Mouse (Mus musculus) liver, postnatal 0 days (tissue): ENCODE measurements around the gene Bcl2l1. TPM values are rescaled to one million over a fixed set of nuclear protein-coding genes. Genes with fewer than 3 reads are reported as not detected.

Experiments
- ATAC-seq: fragments of 200-750 bp; cut with Nextera tagmentation; 2 replicates; pipeline ENCODE4 v1.8.0; 2017; ENCODE audit warnings: mild to moderate bottlenecking, moderate library complexity
- DNase-seq: peaks from one replicate; pipeline ENCODE4 v3.0.0-alpha.2; 2016
- H3K27ac ChIP-seq: fragments of 300-500 bp; sonication (generic); 2 replicates; pipeline ENCODE4 v1.5.1; 2014; ENCODE audit warnings: antibody characterized with exemption, moderate library complexity, mild to moderate bottlenecking, low read depth
- H3K27me3 ChIP-seq: fragments of 300-500 bp; sonication (generic); 2 replicates; pipeline ENCODE4 v1.6.1; 2014; ENCODE audit warnings: low read length, control low read depth, mixed read lengths; ENCODE audit not compliant: insufficient read depth
- H3K36me3 ChIP-seq: fragments of 300-500 bp; sonication (generic); replicated peaks from 2 replicates; pipeline ENCODE4 v1.6.1; 2014; ENCODE audit warnings: mild to moderate bottlenecking, control low read depth, low read length, moderate library complexity, mixed read lengths; ENCODE audit not compliant: insufficient read depth
- H3K4me1 ChIP-seq: fragments of 300-500 bp; sonication (generic); 2 replicates; pipeline ENCODE4 v1.6.1; 2014; ENCODE audit warnings: antibody characterized with exemption, mild to moderate bottlenecking, control low read depth; ENCODE audit not compliant: insufficient read depth
- H3K4me2 ChIP-seq: fragments of 300-500 bp; sonication (generic); 2 replicates; pipeline ENCODE4 v1.6.1; 2014; ENCODE audit warnings: low read depth, mild to moderate bottlenecking, low read length, moderate library complexity, mixed read lengths
- H3K4me3 ChIP-seq: fragments of 300-500 bp; sonication (generic); 2 replicates; pipeline ENCODE4 v1.5.1; 2014; ENCODE audit warnings: low read depth, low read length
- H3K9ac ChIP-seq: fragments of 300-500 bp; sonication (generic); replicated peaks from 2 replicates; pipeline ENCODE4 v1.6.1; 2014; ENCODE audit warnings: mild to moderate bottlenecking, moderate library complexity
- H3K9me3 ChIP-seq: fragments of 300-500 bp; sonication (generic); 2 replicates; pipeline ENCODE4 v1.6.1; 2016; ENCODE audit warnings: mild to moderate bottlenecking, control low read depth, low read length, mixed read lengths
- CTCF ChIP-seq: sonication (generic); IDR thresholded peaks from 2 replicates; pipeline ENCODE4 v1.5.1; 2016; ENCODE audit warnings: antibody characterized with exemption, low read depth
- EP300 ChIP-seq: IDR thresholded peaks from 2 replicates; pipeline ENCODE4 v1.6.1; 2016; ENCODE audit warnings: antibody characterized with exemption, low read depth, mild to moderate bottlenecking
- WGBS: fragments of 180-500 bp; shearing (Covaris S2); extraction: QIAGEN DNeasy Blood & Tissue Kit; methylation state at CpG from one replicate; pipeline ENCODE4 v1.1.7; 2014; ENCODE audit not compliant: insufficient replicate concordance; 5-methylcytosine and 5-hydroxymethylcytosine counted together
- polyA plus RNA-seq: library from polyadenylated mRNA; unstranded; fragments of >200 nt; fragmentation: Nextera tagmentation; extraction: Ambion mirVana; gene quantifications from 2 replicates; pipeline ENCODE4 v1.2.1, GENCODE M21; 2015

Gene Bcl2l1
- polyA plus RNA-seq, 1 experiment from 2014 or later, result 84.4 TPM

- DNase-seq, result no peak
- no peak overlapping the region for H3K4me2 ChIP-seq
- H3K27ac ChIP-seq, result 0 out of 2 replicates have a peak overlapping the region, but pooled peaks have one; percentile 45
- H3K4me1 ChIP-seq, result peaks cover 89% of the 10 kb centered on the region
- no peak overlapping the region for H3K4me3 ChIP-seq
- WGBS, result 69% methylated on average over 3 of the region's 3 CpGs
- TF ChIP-seq EP300 (no peak), CTCF (no peak)
- no peaks in the 10 kb centered on the region for H3K27me3 ChIP-seq
- ATAC-seq, result no peak
- H3K36me3 ChIP-seq, result peaks cover 15% of the 10 kb centered on the region
- H3K9ac ChIP-seq, result 0 out of 2 replicates have a peak overlapping the region, but pooled peaks have one; percentile 5
- no peaks in the 10 kb centered on the region for H3K9me3 ChIP-seq
Measured at GRCm38 (mm10) chr2:152808178-152808577, 23.4 kb downstream of the Bcl2l1 start.

- H3K9ac ChIP-seq, result 0 out of 2 replicates have a peak overlapping the region, but pooled peaks have one; percentile 16
- H3K36me3 ChIP-seq, result peaks cover 15% of the 10 kb centered on the region
- no peak overlapping the region for H3K4me2 ChIP-seq
- TF ChIP-seq EP300, result peak; percentile 95
- no peak for TF ChIP-seq CTCF
- 34% methylated on average over 2 of the region's 2 CpGs for WGBS
- H3K4me3 ChIP-seq, result no peak overlapping the region
- H3K9me3 ChIP-seq, result no peaks in the 10 kb centered on the region
- ATAC-seq (peak; percentile 84), DNase-seq (peak; percentile 57)
- peaks cover 76% of the 10 kb centered on the region for H3K4me1 ChIP-seq
- peak overlapping the region; percentile 93 for H3K27ac ChIP-seq
- no peaks in the 10 kb centered on the region for H3K27me3 ChIP-seq
Measured at GRCm38 (mm10) chr2:152806037-152806436, 25.5 kb downstream of the Bcl2l1 start.

GRCm38 (mm10) chr2:152805111-152805490 lies 26.4 kb downstream of the Bcl2l1 start:
- H3K9ac ChIP-seq, result peak overlapping the region; percentile 32; the same call in 1 of the 2 replicates
- H3K4me3 ChIP-seq, result no peak overlapping the region
- 0 out of 2 replicates have a peak overlapping the region, but pooled peaks have one; percentile 3 for H3K4me2 ChIP-seq
- ATAC-seq (no peak), DNase-seq (no peak)
- peaks cover 14% of the 10 kb centered on the region for H3K36me3 ChIP-seq
- H3K4me1 ChIP-seq, result peaks cover 68% of the 10 kb centered on the region
- H3K27ac ChIP-seq, result peak overlapping the region; percentile 93
- TF ChIP-seq CTCF (no peak), EP300 (no peak)
- no peaks in the 10 kb centered on the region for H3K27me3 ChIP-seq
- H3K9me3 ChIP-seq, result no peaks in the 10 kb centered on the region
- 62% methylated on average over 5 of the region's 5 CpGs for WGBS

GRCm38 (mm10) chr2:152804408-152805110 lies 27.0 kb downstream of the Bcl2l1 start:
- Histone ChIP-seq H3K9ac (peak overlapping the region; percentile 32), H3K27ac (peak overlapping the region; percentile 93), H3K36me3 (peaks cover 8% of the 10 kb centered on the region), H3K27me3 (no peaks in the 10 kb centered on the region), H3K4me1 (peaks cover 64% of the 10 kb centered on the region), H3K4me2 (peak overlapping the region; percentile 19), H3K4me3 (0 out of 2 replicates have a peak overlapping the region, but pooled peaks have one; percentile 2), H3K9me3 (no peaks in the 10 kb centered on the region)
- TF ChIP-seq CTCF (no peak), EP300 (peak; percentile 39; the same call in 1 of the 2 replicates)
- 14% methylated on average over 6 of the region's 6 CpGs for WGBS
- DNase-seq (peak; percentile 71), ATAC-seq (peak; percentile 60)

GRCm38 (mm10) chr2:152803081-152803480 lies 28.4 kb downstream of the Bcl2l1 start:
- Histone ChIP-seq H3K4me2 (no peak overlapping the region), H3K27ac (0 out of 2 replicates have a peak overlapping the region, but pooled peaks have one; percentile 20), H3K27me3 (no peaks in the 10 kb centered on the region), H3K9me3 (no peaks in the 10 kb centered on the region), H3K36me3 (0 out of 2 replicates have a peak, but pooled peaks cover 7% of the 10 kb centered on the region), H3K9ac (no peak overlapping the region), H3K4me1 (peaks cover 53% of the 10 kb centered on the region), H3K4me3 (no peak overlapping the region)
- 84% methylated on average over 5 of the region's 5 CpGs for WGBS
- no peak for ATAC-seq
- DNase-seq, result no peak
- TF ChIP-seq CTCF (no peak), EP300 (no peak)

GRCm38 (mm10) chr2:152802303-152802702 lies 29.2 kb downstream of the Bcl2l1 start:
- H3K4me3 ChIP-seq, result no peak overlapping the region
- no peaks in the 10 kb centered on the region for H3K27me3 ChIP-seq
- ATAC-seq (no peak), DNase-seq (no peak)
- H3K9ac ChIP-seq, result no peak overlapping the region
- H3K36me3 ChIP-seq, result 0 out of 2 replicates have a peak, but pooled peaks cover 9% of the 10 kb centered on the region
- H3K9me3 ChIP-seq, result no peaks in the 10 kb centered on the region
- 89% methylated on average over 10 of the region's 10 CpGs for WGBS
- H3K4me1 ChIP-seq, result peaks cover 56% of the 10 kb centered on the region
- no peak for TF ChIP-seq EP300
- H3K27ac ChIP-seq, result no peak overlapping the region
- H3K4me2 ChIP-seq, result no peak overlapping the region
